ENCODE assay signal across 8 mouse cellular contexts in the genomic region with DNA sequence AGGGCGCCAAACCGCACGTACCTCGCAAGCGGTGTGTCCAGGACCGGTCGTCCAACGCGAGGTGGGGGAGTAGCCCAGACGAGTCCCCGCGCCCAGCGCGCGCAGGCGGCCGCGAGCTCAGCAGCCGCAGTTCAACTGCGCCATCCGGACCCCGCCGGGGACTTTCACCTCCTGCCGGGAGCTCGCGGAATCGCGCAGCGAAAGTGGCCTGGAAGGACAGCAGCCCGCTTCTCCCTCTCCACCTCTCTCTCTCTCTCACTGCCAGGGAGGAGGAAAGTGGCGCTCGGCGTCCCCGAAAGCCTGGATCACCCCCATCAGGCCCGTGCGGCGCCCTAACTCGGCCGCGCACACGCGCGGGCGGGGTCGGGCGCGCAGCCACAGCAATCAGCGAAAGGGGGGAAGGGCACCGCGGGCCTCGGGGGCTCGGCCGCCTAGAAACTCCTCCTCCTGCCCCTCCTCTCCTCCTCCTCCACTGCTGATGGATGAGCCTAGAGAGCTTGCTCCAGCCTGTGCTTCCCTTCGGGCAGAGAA. TPM values are rescaled to one million over a fixed set of nuclear protein-coding genes. Genes with fewer than 3 reads are reported as not detected.
DNase-seq lines count a peak whose midpoint lies in the region; ATAC-seq lines count a peak whose summit lies in the region.

A gene (minus strand): TSS at position 396 of the 531 bp plus-strand sequence.

- under 1% methylated on average over 51 of the region's 54 CpGs for WGBS in hindbrain, embryonic 13.5 days

- DNase-seq in WW6 (ENCODE audit: low read depth, low spot score): peak; percentile 42
- peak; percentile 94 to 95 for DNase-seq in cerebellum, postnatal 10 days
- DNase-seq in frontal cortex, postnatal 36 days (ENCODE audit: low spot score in 2 of 2): peak; percentile 65 to 72
- peak; percentile 59 for DNase-seq in left cerebral cortex, adult 11 months (ENCODE audit: low spot score)
- peak; percentile 87 for DNase-seq in lung, postnatal 36 days
- DNase-seq in right cerebral cortex, adult 18-20 months: peak; percentile 83
- DNase-seq in urinary bladder, adult 18-20 months (ENCODE audit: low spot score in 2 of 2): peak; percentile 81 to 82

- peak within 1 kb of the TSS; percentile 81 for H3K9ac ChIP-seq in hindbrain, embryonic 13.5 days

- H3K4me1 ChIP-seq in hindbrain, embryonic 13.5 days (replicated peaks): peaks cover 15% of the 10 kb centered on the region

- no peaks in the 10 kb centered on the region for H3K9me3 ChIP-seq in hindbrain, embryonic 13.5 days

- H3K4me2 ChIP-seq in hindbrain, embryonic 13.5 days: peak within 1 kb of the TSS; percentile 99

- H3K36me3 ChIP-seq in hindbrain, embryonic 13.5 days: no peaks in the 10 kb centered on the region

- ATAC-seq in hindbrain, embryonic 13.5 days (ENCODE audit: low FRiP score): peak; percentile 95

- H3K4me3 ChIP-seq in hindbrain, embryonic 13.5 days: peak within 1 kb of the TSS; percentile 73

- peak within 1 kb of the TSS; percentile 78 for H3K27ac ChIP-seq in hindbrain, embryonic 13.5 days

- peaks cover 36% of the 10 kb centered on the region for H3K27me3 ChIP-seq in hindbrain, embryonic 13.5 days

RNA-seq across cellular contexts. Expression of the gene that starts here (rescaled TPM):
- polyA plus RNA-seq in hindbrain, embryonic 13.5 days (2015; fragmentation: Nextera tagmentation; extraction: Ambion mirVana): 4.9 and 6.1 TPM in 2 replicates

Comparison
In these comparisons a context has a peak if more than half of its experiments do, and no peak if none do; other contexts are left out.
1. Peak in every context shown above with its lines: DNase-seq, ATAC-seq, H3K4me3 ChIP-seq and H3K27ac ChIP-seq.
2. DNase-seq: peak in every context shown above with its lines; median percentile 94 in cerebellum, postnatal 10 days; 87 in lung, postnatal 36 days; 83 in right cerebral cortex, adult 18-20 months; 82 in urinary bladder, adult 18-20 months; 68 in frontal cortex, postnatal 36 days; 59 in left cerebral cortex, adult 11 months; 42 in WW6.